Mouse (Mus musculus): ENCODE results near the gene Mid1.

Mid1 gene

DNA sequence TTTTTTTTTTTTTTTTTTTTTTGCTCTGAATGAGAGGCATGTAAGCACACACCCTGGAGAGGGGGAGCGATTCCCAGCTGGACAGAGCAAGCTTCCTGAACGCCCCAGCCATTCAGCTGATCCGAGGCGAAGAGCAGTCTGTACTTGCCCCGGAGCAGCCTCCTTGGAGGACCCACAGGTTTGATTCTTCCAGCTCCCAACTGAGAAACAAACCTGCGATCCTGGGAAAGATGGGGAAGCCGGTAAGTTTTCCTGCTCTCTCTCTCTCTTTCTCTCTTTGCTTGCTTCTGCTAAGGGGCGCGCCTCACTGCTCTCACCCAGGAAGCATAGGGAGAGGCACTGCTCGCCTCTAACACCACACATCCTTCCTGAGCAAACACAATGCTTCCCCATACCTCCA lies at the start of gene Mid1:
Gene Mid1, plus strand, starts transcription at position 69 of the 400 bp plus-strand sequence.
- DNase-seq (ENCODE audit: low read depth, low spot score) = no peak

DNA sequence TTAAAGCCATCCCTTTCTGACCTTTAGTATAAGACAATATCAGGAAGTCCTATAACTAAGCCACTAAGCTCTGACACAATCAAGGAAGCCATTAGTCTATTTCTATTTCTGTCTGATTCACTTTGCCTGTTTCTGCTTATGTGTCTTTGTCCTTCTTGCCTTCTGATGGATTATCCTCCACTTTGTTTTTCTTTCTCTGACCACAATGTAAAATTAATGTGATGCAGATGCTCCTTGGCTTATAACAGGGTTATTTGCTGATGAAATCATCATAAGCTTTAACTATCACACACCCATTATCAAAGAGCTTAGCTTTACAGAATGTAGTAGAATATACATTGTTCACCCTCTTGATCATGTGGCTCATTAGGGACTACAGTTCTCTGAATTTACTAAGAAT lies 11.9 kb upstream of the Mid1 start:
- DNase-seq (ENCODE audit: low read depth, low spot score) = no peak

DNA sequence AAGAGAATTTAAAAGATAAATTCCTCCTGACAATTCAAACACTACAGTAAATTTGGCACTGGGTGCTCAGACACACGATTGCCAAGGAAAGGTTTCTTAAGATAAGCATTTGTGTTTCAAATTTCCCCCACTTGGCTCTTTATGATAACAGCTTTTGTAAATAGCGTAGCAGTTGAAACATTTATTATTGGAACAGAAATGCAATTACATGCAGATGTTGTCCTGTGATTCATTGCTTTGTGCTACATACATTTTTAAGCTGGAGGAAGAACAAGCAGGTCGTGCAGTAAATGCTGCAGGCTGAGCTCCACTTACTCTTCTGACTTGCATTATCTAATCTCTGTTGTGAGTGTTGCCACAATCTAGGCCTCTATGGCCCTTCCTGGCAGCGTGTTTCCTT lies 8.7 kb upstream of the Mid1 start:
- DNase-seq (ENCODE audit: low read depth, low spot score) = no peak

DNA sequence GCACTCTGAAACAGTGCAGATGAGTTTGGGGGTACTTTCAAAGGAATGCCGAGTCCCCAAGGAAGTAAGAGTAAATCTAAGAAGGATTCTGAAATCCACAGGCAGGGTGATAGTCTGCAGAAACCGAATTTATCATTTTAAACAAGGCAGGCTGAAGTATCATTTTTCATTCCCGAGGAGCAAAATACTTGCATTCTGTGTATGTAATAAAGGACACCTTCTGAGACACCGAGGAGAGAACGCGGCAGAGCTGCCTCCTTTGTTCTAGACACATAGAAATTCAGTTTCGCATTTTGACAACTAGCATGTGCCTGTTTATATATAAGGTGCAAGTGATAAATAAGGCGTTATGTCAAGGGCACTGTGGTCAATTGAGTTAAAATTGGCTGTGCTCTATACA lies 732 bp downstream of the Mid1 start:
- no peak for DNase-seq (ENCODE audit: low read depth, low spot score)

DNA sequence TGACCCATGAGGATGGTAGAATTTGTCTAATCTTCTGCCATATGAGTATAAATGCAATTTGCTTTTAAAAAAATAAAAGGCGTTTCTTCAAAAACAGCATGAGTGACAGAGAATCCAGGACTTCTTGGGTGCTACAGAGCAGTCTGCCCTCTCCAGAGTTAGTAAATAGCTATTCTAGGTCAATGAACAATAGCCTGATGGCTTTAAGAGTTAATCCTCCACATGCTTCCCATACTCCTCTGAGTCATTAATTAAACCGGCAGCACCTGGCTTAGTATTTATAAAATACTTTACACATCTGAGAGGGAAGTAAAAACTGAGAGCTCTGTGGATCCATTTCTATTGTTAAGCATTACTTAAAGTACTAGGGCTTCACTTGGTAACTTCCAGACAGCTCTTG lies 6.2 kb downstream of the Mid1 start:
- no peak for DNase-seq (ENCODE audit: low read depth, low spot score)

DNA sequence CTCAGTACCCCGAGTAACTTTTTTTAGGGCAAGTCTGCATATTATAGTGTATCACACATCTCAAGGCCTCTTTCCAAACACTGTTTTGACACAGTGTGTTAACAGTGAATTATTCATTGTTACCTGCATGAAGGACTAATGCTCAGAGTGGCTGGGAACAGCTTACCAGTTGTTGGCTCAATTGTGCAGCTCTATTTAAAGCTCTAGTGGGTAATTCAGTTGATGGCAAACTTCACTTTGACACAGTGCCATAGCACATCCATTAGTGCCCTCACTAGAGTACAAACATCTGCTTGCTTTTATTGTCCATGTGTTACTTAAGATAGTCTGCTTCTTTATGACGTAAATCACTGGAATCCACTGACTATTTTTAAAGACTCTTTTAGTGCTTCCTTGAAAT lies 6.7 kb downstream of the Mid1 start:
- no peak for DNase-seq (ENCODE audit: low read depth, low spot score)

DNA sequence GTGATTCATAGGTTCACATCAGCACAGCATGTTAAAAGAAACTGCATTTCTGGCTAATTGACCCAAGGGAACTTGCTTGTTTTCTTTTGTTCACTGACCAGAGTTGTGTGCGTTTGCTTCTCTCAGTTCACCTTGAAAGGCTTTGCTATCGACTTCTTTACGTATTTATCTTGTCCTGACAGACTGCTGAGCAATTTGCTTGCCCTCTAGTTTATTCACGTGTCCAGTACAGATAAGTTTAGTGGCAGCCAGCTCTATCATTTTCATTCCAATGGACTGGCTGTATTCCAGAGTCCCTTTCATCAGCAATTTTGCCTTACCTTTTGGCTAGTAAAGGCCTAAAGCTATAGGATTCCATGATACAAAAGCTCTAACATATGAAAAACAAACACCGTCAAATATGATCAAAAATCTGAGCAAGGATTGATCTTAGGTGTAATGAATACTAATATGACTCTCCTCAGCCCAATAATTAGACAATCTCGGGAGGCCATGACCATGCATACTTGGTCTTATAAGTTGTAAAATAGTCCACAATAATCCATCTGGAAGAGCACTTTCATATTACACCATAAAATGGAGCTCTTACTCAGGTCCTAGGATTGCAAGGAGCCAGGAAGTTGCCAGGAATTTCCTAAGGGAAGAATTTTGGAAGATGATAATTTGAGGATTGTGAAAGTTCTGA lies 7.4 kb downstream of the Mid1 start:
- DNase-seq (ENCODE audit: low read depth, low spot score) = no peak

DNA sequence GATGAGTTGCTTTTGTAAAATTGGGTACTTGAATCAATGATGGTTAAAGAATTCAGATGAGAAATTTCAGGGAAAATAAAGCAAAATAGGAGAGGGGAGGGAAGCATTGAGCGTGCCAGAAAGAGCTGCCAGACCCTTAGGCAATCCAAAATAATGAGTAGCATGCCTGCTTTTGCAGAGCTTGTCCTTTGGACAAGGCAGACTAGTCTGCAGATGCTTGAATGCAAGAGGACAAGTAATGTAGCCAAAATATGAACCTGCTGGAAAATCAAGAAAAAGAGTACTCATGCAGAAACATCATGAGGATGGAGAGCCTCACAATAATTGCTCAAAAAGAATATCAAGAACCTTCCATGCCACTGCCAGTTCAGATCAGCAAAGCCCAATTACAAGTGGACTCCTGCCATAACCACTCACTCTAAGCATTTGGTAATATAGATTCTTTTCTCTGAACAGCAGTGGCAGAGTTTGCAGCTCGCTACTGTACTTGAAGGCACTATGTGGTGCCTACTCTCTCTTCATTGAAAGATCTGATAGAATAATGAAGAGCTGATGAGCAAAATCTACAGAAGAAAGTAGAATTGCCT lies 19.1 kb downstream of the Mid1 start:
- no peak for DNase-seq (ENCODE audit: low read depth, low spot score)

DNA sequence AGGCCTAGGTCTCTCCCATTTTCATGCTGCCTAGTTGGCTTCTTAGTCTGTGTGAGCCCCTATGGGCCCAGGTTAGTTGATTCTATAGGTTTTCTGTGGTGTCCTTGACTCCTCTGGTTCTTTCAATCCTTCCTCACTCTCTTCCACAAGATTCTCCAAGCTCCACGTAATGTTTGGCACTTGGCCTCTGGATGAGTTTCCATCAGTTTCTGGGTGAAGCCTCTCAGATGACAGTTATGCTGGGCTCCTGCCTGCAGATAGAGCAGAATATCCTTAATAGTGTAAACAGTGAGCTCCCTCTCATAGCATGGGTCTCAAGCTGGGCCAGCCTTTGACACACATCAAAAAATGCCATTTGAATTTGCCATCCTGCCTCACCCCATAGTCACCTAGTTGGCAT lies 38.5 kb downstream of the Mid1 start:
- no peak for DNase-seq (ENCODE audit: low read depth, low spot score)

DNA sequence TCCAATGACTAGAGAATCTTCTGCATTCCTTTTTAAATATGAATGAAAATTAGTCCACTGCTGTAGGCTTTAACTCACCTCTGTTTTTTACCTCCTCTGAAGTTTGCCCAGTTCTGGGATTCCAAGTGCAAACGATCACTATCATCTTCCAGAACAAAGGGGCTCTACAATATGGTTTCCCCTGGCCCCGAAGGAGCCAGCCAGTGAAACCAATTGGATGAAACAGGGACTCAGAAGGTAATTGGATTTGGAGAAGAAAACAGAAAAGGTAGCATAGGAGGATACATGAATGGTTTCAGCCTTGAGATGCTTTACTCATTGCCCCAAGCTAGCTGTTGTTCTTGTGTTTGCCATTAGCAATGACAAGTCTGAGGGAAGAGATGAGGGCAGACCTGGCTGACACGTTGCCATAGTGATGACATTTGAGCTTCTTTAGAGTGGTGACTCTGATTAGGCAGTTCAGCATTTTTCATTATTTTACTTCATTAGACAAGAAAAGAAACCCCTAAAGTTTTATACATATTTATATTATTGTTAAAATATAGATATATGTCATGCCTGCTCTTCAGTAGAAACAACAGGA lies 50.5 kb downstream of the Mid1 start:
- DNase-seq (ENCODE audit: low read depth, low spot score) = no peak

DNA sequence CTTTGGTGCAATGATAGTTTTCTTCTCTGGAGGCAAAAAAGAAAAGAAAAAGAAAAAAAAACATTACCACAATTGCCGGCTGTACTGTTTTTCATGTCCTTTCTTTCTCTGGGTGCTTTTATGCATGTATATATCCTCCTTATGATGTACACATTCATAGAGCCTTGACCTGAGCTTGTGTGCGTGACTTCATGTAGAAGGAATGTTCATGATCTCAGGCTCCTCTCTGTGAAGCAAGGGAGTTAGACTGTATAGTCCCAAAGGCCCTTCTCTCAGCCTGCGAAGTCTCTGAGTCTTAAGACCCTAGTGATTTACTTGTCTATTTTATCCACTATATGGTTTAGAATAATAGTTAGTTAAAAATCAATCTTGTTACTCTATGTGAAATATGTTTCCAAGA lies 73.0 kb downstream of the Mid1 start:
- DNase-seq (ENCODE audit: low read depth, low spot score) = no peak

DNA sequence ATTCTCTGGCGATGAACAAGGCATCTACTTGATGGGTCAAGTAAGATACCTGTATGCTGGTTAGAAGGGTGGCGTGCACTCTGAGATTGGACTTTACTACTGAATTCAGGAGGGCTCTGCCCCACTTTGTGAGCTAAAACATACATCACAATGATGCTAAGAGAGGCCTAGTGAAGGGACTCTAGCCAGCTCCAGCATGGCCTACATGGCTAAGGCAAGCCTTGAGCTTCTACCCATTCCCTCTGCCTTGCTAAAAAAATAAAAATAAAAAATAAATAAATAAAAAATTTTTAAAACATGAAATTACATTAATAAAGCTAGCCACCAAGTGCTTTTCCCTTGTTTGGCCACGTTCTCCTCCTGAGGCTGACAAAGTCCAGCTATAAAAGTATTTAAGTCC lies 94.5 kb downstream of the Mid1 start, which contains the start of gene 4933400A11Rik:
Gene 4933400A11Rik, minus strand, starts transcription at position 101 of the 400 bp plus-strand sequence.
- DNase-seq (ENCODE audit: low read depth, low spot score) = no peak

DNA sequence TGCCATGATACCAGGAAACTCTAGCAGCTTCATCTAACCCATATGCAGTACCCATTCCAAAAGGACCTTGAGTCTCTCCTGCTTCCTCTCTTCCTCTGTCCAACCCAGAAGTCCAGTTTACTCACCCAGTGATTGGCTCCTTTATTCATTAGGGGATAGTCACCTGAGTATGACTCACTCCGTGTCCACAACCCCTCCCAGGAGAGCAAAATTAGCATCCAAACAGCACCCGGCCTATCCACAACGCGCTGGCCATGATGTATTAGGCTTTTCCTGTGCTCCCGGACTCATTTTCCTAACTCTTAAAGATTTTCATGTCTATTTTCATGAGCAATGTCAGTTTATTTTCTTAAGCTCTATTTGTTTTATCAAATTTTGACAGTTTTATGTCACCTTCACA lies 104.7 kb downstream of the Mid1 start:
- no peak for DNase-seq (ENCODE audit: low read depth, low spot score)

DNA sequence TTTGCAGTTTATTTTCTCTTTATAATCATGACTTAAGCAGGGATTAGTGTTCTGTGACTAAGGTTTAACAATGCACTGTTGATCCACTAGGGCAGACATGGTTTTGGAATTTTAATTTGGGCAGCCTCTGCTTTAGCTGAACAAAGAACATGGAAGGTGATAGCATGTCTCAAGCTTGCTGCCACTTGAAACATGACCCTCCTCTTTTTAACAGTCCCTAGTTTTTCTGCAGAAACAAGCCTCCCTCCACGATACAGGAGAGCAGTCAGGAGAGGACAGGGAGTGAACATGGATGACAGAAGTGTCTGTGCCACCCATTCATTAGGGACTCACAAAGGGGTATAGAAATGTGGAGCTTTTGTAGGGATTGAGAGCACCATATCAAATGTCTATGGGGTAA lies 107.9 kb downstream of the Mid1 start:
- no peak for DNase-seq (ENCODE audit: low read depth, low spot score)

DNA sequence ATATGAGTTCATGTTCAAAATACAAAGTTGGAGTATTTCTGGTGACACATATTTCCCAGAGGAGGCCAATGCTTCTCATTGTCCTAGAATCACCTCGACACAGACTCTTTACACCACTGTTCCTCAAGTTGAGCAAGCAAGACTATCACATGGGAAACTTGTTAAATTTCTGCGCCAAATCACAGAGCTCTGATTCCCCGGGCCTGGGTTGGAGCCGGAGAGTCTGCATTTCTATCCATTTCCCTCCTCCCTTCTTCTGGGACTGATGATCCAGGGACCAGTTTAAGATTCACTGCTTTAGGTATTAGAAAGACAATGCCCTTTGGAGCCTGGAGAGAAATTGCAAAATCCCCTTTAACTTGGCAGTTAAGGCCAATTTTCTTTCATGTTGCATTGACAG lies 109.4 kb downstream of the Mid1 start:
- no peak for DNase-seq (ENCODE audit: low read depth, low spot score)

DNA sequence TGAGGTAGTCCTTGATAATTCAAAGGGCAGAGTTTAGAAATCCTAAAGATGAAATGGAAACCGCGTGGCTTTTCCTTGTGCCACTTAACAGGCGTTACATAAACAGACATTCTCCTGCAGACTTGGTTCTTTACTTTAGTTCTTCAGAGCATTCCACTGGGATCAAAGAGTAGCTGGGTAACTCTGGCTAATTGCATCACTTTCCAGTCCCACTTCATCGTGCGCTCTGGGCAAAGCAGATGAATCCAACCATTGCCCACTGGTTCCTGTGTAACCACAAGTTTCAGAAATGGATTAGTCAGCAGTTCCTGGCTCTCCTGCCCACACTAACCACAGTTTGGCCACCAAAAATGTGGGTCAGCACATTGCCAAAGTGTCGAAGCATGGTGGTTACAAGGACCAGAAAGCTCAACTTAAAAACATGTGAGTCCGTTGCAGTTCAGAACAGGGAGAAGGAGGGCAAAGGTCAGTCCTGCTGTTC lies 109.9 kb downstream of the Mid1 start:
- no peak for DNase-seq (ENCODE audit: low read depth, low spot score)

DNA sequence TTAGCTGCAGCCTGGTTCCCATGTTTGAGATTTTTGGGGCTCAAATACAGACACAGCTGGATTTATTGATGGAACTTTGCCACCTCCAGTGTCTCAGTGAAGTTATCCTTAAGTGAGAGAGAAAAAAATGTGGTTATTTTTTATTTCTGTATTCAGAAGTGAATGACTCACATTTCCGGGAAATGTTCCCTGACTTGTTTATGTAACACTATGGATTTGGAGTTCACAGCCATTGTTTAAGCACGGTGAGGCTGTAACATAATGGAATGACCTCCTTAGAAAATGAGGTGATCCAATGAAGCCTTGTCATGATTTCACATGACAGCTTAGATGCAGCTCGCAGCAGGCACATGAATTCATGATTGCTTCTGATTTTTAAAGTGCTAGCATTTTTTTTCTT lies 112.1 kb downstream of the Mid1 start:
- DNase-seq (ENCODE audit: low read depth, low spot score) = no peak

DNA sequence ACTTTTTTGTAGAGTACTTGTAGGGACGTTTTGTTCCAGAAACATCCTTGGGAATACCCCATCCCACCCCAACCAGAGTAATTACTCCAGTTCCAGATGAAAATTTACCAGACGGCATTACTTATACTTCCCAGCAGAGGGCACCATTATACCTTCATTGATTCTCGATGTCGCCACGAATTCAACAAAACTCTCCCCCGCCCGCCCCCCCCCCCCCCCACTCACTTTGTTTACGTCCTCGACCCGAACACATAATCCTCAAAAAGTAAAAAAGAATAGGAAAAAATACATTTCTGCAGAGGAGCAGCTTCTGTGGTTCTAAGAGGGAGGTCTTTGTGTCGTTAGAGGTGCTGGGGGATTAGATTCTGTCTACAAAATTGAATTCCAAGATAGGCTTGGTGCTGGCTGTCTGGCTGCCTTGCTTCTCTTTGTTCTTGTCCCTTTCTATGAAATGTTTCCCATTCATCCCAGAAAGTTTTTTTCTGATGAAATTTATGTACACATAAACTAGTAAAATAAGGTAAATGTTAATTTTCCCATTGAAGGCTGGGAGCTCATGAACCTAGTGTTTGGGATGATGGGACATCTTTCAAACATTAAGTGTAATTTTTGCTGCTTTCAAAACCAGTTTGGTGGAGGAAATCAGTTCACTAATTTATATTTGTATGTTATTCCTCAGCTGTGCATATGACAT lies 114.1 kb downstream of the Mid1 start:
- no peak for DNase-seq (ENCODE audit: low read depth, low spot score)

DNA sequence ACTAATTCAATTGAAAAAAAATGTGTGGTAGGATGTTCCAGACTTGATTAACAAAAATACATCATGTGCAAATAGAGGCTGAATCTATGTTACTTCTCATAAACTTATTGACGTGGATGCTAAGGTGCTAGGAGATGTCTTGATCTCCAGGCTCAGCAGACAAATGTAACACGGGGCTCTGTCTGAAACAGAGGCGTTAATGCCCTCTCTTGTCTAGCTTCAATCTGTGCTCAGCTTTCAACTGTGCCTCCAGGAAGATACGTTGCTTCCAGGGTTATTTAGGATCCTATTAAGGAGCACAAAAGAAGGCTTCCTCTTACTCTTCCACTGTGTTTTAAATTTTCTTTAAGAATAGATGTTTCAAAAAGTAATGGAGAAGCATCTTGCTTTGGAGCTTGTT lies 115.2 kb downstream of the Mid1 start:
- DNase-seq (ENCODE audit: low read depth, low spot score) = no peak

DNA sequence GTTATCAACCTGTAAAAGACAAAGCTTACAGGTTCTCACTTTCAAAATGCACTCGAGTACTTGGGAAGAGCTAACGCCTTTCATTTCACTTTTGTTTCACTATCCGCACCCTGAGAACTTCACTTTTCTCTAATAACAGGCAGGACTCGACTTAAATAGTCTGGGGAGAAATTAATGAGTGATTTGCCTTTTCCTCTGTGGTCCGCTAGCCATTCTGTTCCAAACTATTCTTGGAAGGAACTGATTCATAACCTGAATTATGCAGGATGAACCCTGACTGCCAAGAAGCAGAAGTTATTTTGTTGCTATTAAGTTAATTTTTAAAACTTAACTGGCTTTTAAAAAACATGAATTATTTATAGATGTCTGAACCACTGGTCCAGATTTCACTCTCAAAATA lies 120.8 kb downstream of the Mid1 start:
- no peak for DNase-seq (ENCODE audit: low read depth, low spot score)

DNA sequence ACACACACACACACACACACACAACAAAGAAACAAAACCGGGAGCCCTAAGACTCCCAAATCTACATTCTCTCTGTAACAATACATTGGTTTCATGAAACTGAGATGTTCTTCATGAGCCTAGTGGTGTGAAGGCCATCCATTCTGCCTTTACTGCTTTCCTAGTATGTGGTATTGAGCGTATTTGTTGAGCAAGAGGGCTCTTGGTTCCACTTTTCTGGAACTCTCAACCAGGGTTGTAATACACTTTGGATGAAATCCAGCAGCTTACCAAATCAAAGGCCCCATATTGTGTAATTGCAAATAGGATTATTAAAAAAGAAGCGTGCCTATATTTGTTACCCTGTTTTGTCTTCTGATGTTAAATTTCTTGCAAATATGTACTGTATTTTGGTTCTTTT lies 122.7 kb downstream of the Mid1 start:
- DNase-seq (ENCODE audit: low read depth, low spot score) = no peak

DNA sequence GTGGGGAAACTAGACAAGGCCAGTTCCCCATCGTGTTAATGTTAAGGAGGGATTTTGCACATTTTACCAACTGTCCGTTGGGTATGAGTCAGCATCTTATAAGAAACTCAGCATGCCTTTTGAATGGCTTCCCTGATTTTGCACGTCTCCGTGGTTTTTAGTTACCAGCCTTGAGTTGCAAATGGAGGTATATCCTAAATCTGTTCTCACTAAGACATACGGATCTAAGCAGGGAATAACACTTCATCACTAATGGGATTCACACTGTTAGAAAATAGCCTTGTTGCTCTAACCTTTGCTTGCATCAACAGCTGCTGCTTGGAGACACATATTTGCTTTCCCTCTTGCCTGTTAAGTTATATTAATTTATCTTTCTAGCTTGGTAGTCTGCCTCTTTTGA lies 126.3 kb downstream of the Mid1 start:
- DNase-seq (ENCODE audit: low read depth, low spot score) = no peak

DNA sequence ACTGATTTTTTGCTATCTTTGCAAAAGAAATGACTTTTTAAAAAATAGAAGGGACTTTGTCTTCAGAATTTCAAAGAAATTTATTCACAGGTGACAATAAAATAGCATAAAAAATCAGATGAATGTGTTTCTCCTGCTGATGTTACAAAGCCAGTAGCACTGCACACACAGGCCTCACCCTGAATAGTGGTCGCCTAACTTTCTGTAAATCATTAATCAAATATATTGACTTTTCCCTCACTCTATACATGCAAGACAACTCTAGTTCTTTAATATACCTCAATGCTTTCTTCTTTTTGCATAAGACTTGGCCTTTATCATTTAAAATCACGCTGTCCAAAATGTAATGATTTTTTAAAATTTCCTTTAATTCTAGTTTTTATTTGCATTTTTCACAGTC lies 126.8 kb downstream of the Mid1 start:
- DNase-seq (ENCODE audit: low read depth, low spot score) = no peak

Measured in brain, embryonic 18.5 days (tissue).